Mouse (Mus musculus) heart, embryonic 15.5 days (tissue): ENCODE results near the gene Prkn. TPM values are rescaled to one million over a fixed set of nuclear protein-coding genes. Genes with fewer than 3 reads are reported as not detected.

Experiments
- ATAC-seq: fragments of 200-750 bp; cut with Nextera tagmentation; replicated peaks from 2 replicates; pipeline ENCODE4 v1.8.0; 2017; ENCODE audit warnings: low read depth, moderate TSS enrichment; ENCODE audit not compliant: insufficient number of reproducible peaks, insufficient read depth, low FRiP score
- H3K27ac ChIP-seq: fragments of 300-500 bp; sonication (generic); 2 replicates; pipeline ENCODE4 v1.5.1; 2015; ENCODE audit warnings: mild to moderate bottlenecking, inconsistent platforms
- H3K27me3 ChIP-seq: fragments of 300-500 bp; sonication (generic); 2 replicates; pipeline ENCODE4 v1.6.1; 2015; ENCODE audit warnings: inconsistent platforms
- H3K36me3 ChIP-seq: fragments of 300-500 bp; sonication (generic); 2 replicates; pipeline ENCODE4 v1.6.1; 2015; ENCODE audit warnings: mild to moderate bottlenecking, inconsistent platforms
- H3K4me1 ChIP-seq: fragments of 300-500 bp; sonication (generic); replicated peaks from 2 replicates; pipeline ENCODE4 v1.6.1; 2015; ENCODE audit warnings: inconsistent platforms
- H3K4me2 ChIP-seq: fragments of 300-500 bp; sonication (generic); 2 replicates; pipeline ENCODE4 v1.6.1; 2015; ENCODE audit warnings: inconsistent platforms, mild to moderate bottlenecking, moderate library complexity
- H3K4me3 ChIP-seq: fragments of 300-500 bp; sonication (generic); 2 replicates; pipeline ENCODE4 v1.5.1; 2015; ENCODE audit warnings: mild to moderate bottlenecking, inconsistent platforms
- H3K9ac ChIP-seq: fragments of 300-500 bp; sonication (generic); 2 replicates; pipeline ENCODE4 v1.6.1; 2015; ENCODE audit warnings: mild to moderate bottlenecking, inconsistent platforms
- H3K9me3 ChIP-seq: fragments of 300-500 bp; sonication (generic); replicated peaks from 2 replicates; pipeline ENCODE4 v1.6.1; 2016; ENCODE audit warnings: inconsistent platforms
- whole genome bisulfite sequencing: fragments of 180-500 bp; shearing (Covaris S2); methylation state at CpG from one replicate; pipeline ENCODE4 v1.1.7; 2015; ENCODE audit warnings: mixed read lengths; 5-methylcytosine and 5-hydroxymethylcytosine counted together
- polyA plus RNA-seq: library from polyadenylated mRNA; unstranded; fragments of >200 nt; fragmentation: Nextera tagmentation; extraction: Ambion mirVana; gene quantifications from 2 replicates; pipeline ENCODE4 v1.2.1, GENCODE M21; 2015

Gene Prkn
- polyA plus RNA-seq, 1 experiment from 2014 or later: 2.1 TPM

GRCm38 (mm10) chr17:12106255-12106654 is 1266.1 kb downstream of the Prkn start:
- no peaks in the 10 kb centered on the region for H3K4me1 ChIP-seq
- H3K4me2 ChIP-seq: no peak overlapping the region
- no peaks in the 10 kb centered on the region for H3K9me3 ChIP-seq
- H3K27me3 ChIP-seq: no peaks in the 10 kb centered on the region
- H3K36me3 ChIP-seq: no peaks in the 10 kb centered on the region
- no peak overlapping the region for H3K27ac ChIP-seq
- no peak for ATAC-seq
- WGBS: 56% methylated on average over 4 of the region's 4 CpGs
- H3K9ac ChIP-seq: no peak overlapping the region
- H3K4me3 ChIP-seq: no peak overlapping the region

Other genes with a start within 250 kb of the Prkn start
- 0.99 and 1.0 TPM in 2 replicates for gene Pacrg, start 73 bp upstream of the Prkn start, polyA plus RNA-seq